Mouse (Mus musculus) ES-Bruce4 (cell line): ENCODE results near the gene Olfr572.

Experiments
- EP300 ChIP-seq: IDR thresholded peaks from 2 replicates; pipeline ENCODE4 v1.6.1; 2011; ENCODE audit warnings: low read depth, low read length; ENCODE audit not compliant: insufficient read depth
- POLR2A ChIP-seq: IDR thresholded peaks from one replicate; pipeline ENCODE4 v1.8.1; 2011; ENCODE audit warnings: low read length; ENCODE audit not compliant: insufficient read depth

- TF ChIP-seq EP300 (no peak), POLR2A (no peak)
Observed at GRCm38 (mm10) chr7:102958593-102958992, 34.4 kb downstream of the Olfr572 start, which contains the start of gene Olfr575.
